Mouse (Mus musculus) frontal cortex, postnatal 25 days (tissue): ENCODE data around the gene Tex35.

Source experiments
- DNase-seq, 2 experiments: peaks; one replicate each; pipeline ENCODE4 v3.0.0; 2022; ENCODE audit warnings: low spot score in 2 of 2

Gene Tex35

GRCm38 (mm10) chr1:157108580-157108979, at the start of gene Tex35:
Gene Tex35 (minus strand): TSS chr1:157108680.
- DNase-seq: no peak

- no peak for DNase-seq
Measured at GRCm38 (mm10) chr1:157153781-157154180, 45.3 kb upstream of the Tex35 start.

- DNase-seq: no peak
Measured at GRCm38 (mm10) chr1:157150107-157150506, 41.6 kb upstream of the Tex35 start.

GRCm38 (mm10) chr1:157144621-157145020, 36.1 kb upstream of the Tex35 start:
- no peak for DNase-seq

GRCm38 (mm10) chr1:157143326-157143932, 34.9 kb upstream of the Tex35 start:
- no peak for DNase-seq

- DNase-seq: no peak
Measured at GRCm38 (mm10) chr1:157141014-157141413, 32.5 kb upstream of the Tex35 start.

- no peak for DNase-seq
Measured at GRCm38 (mm10) chr1:157137854-157138241, 29.4 kb upstream of the Tex35 start.

GRCm38 (mm10) chr1:157137132-157137853, 28.8 kb upstream of the Tex35 start:
- no peak for DNase-seq

GRCm38 (mm10) chr1:157128219-157128618, 19.7 kb upstream of the Tex35 start:
- DNase-seq: no peak

GRCm38 (mm10) chr1:157123836-157124235, 15.4 kb upstream of the Tex35 start:
- no peak for DNase-seq

GRCm38 (mm10) chr1:157119168-157119567, 10.7 kb upstream of the Tex35 start:
- no peak for DNase-seq

GRCm38 (mm10) chr1:157117440-157117839, 9.0 kb upstream of the Tex35 start:
- DNase-seq: no peak

- DNase-seq: no peak
Measured at GRCm38 (mm10) chr1:157114492-157114891, 6.0 kb upstream of the Tex35 start.

- DNase-seq: no peak
Measured at GRCm38 (mm10) chr1:157110287-157110835, 1.9 kb upstream of the Tex35 start.

GRCm38 (mm10) chr1:157101122-157101865, 7.2 kb downstream of the Tex35 start:
- DNase-seq: no peak

- DNase-seq: no peak
Measured at GRCm38 (mm10) chr1:157095534-157095933, 12.9 kb downstream of the Tex35 start.

- no peak for DNase-seq
Measured at GRCm38 (mm10) chr1:157092622-157093021, 15.9 kb downstream of the Tex35 start.

GRCm38 (mm10) chr1:157092140-157092539, 16.3 kb downstream of the Tex35 start:
- no peak for DNase-seq

- DNase-seq: no peak
Measured at GRCm38 (mm10) chr1:157090835-157091234, 17.6 kb downstream of the Tex35 start.

GRCm38 (mm10) chr1:157086097-157086994, 22.1 kb downstream of the Tex35 start:
- DNase-seq: peak; percentile 41 to 42

GRCm38 (mm10) chr1:157082931-157083330, 25.5 kb downstream of the Tex35 start:
- DNase-seq: no peak
